Mouse (Mus musculus): ENCODE results near the gene Amz1. TPM values are rescaled to one million over a fixed set of nuclear protein-coding genes. Genes with fewer than 3 reads are reported as not detected.

Gene Amz1
- 7.7 TPM for polyA plus RNA-seq (2014; fragmentation: Illumina TruSeq; extraction: RNeasy Lipid Tissue Mini Kit (QIAGEN cat#74804); ENCODE audit: insufficient read depth, low read depth, low replicate concordance)

DNA sequence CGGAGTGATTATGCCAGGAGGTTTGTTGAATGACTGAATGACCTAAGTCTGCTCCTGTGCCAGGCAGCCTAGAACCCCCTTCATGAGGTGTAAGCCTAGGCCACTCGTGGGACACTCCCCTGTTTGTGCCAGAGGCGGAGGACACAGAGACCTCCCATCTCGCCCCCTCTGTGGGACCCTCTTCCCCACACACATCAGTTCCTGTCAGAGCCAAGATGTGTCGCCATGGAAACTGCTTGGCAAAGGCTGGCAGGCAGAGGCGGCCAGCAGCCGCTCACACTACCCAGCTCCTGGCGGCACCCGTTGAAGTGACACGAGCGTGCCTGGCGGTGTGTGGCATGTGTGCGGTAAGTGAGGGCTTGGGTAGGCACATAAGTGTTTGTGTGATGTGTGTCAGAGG, at the start of gene Amz1:
Amz1 (plus strand) TSS at position 306 of the 400 bp plus-strand sequence.

DNA sequence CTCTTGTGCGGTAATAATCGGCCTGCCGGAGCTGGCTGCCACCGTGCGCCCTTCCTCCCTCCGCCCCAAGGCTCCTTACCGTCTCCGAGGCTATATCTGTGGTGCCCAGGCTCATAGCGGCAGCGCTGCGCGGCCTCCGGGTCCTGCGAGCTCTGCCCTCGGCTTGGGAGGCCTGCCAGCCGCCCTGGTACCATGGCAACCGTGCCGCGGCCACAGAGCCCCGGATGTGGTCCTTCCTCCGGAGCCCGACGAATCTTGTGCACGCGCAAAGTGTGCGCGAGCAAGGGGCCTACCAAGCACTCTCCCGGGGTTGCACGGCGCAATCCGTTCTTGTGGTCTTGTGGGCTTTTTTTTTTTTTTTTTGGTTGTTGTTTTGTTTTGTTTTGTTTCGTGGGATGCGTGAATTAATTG, 21.8 kb upstream of the Amz1 start, which contains the start of gene Iqce:
Iqce (minus strand) TSS at position 276 of the 411 bp plus-strand sequence.

DNA sequence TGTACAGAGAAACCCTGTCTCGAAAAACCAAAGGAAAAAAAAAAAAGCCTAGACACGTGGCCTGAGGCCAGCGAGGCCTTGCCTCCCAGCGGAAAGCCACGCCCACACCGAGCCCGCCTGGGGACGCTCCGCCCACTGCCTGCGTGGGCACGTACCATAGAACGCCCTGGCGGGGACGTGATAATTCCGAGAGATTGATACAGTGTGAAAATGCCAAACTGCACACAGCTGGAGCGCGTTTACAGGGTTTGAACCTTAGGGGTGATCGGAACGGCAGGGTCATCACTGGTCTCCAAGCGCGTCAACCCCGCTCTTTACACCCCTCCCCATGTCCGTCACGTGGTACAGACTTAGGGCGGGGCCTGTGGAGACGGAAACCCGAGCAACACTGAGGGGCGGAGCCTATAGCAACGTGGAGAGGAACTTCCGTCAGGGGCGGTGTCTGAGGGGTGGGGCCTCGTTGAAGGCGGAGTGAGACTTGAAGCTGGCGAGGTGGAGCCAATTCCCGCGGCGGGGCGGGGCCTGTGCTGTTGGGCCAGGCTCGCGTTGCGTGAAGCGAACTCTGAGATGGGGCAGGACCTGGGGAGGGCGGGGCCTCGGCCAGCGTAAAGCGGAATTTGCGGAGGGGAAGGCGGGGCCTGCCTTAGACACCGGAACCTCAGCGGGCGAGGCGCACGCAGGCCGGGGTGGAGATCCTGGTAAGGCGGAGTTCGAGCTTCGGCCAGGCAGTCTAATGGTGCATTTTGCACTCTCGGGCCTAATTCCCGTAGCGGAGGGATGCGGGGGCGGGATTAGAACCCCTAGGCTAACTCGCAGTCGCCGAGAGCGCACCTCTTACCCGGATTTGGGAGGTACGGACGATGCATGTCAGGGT, 19.3 kb upstream of the Amz1 start, which contains the start of gene Brat1:
Brat1 (plus strand) TSS at position 634 of the 874 bp plus-strand sequence.

Other genes starting within 250 kb of the Amz1 start
- 21.9 TPM for gene Chst12, start 218.6 kb upstream of the Amz1 start, polyA plus RNA-seq (2014; fragmentation: Illumina TruSeq; extraction: RNeasy Lipid Tissue Mini Kit (QIAGEN cat#74804); ENCODE audit: insufficient read depth, low read depth, low replicate concordance)
- not detected for gene Grifin, start 159.1 kb upstream of the Amz1 start, polyA plus RNA-seq (2014; fragmentation: Illumina TruSeq; extraction: RNeasy Lipid Tissue Mini Kit (QIAGEN cat#74804); ENCODE audit: insufficient read depth, low read depth, low replicate concordance)
- gene Lfng, start 116.8 kb upstream of the Amz1 start, polyA plus RNA-seq (2014; fragmentation: Illumina TruSeq; extraction: RNeasy Lipid Tissue Mini Kit (QIAGEN cat#74804); ENCODE audit: insufficient read depth, low read depth, low replicate concordance): 40.2 TPM
- 18.1 TPM for gene Ttyh3, start 75.1 kb upstream of the Amz1 start, polyA plus RNA-seq (2014; fragmentation: Illumina TruSeq; extraction: RNeasy Lipid Tissue Mini Kit (QIAGEN cat#74804); ENCODE audit: insufficient read depth, low read depth, low replicate concordance)
- gene Iqce, start 21.7 kb upstream of the Amz1 start, polyA plus RNA-seq (2014; fragmentation: Illumina TruSeq; extraction: RNeasy Lipid Tissue Mini Kit (QIAGEN cat#74804); ENCODE audit: insufficient read depth, low read depth, low replicate concordance): 8.5 TPM
- 6.4 TPM for gene Brat1, start 19.1 kb upstream of the Amz1 start, polyA plus RNA-seq (2014; fragmentation: Illumina TruSeq; extraction: RNeasy Lipid Tissue Mini Kit (QIAGEN cat#74804); ENCODE audit: insufficient read depth, low read depth, low replicate concordance)
- 42.2 TPM for gene Gna12, start 106.3 kb downstream of the Amz1 start, polyA plus RNA-seq (2014; fragmentation: Illumina TruSeq; extraction: RNeasy Lipid Tissue Mini Kit (QIAGEN cat#74804); ENCODE audit: insufficient read depth, low read depth, low replicate concordance)

Data from lung, adult 10 weeks (tissue).